Mouse (Mus musculus): ENCODE measurements at regions not wholly inside any gene's neighbourhood (a gene's known extent, or its start where the extent isn't known, plus 50 kb on each side); places are given as distances from the start of the nearest gene placed in this dataset.
"Not testable (repeated sequence)": the region's sequence is repeated elsewhere in the genome, so short reads cannot be mapped to it uniquely, and the experiment has no call there.

GRCm38 (mm10) chr5:76081379-76081778, 58.7 kb upstream of the Srd5a3 start:
- not testable (repeated sequence) for H3K36me3 ChIP-seq; H3K4me3 ChIP-seq; H3K27ac ChIP-seq (replicated peaks); H3K4me1 ChIP-seq; H3K27me3 ChIP-seq (replicated peaks); ATAC-seq (ENCODE audit: extremely low read depth, insufficient number of reproducible peaks, low FRiP score, low TSS enrichment); H3K9ac ChIP-seq; H3K4me2 ChIP-seq; H3K9me3 ChIP-seq
- 83% methylated on average over 2 of the region's 2 CpGs for WGBS

GRCm38 (mm10) chr5:76080429-76080828, 59.6 kb upstream of the Srd5a3 start:
- no peaks in the 10 kb centered on the region for H3K27me3 ChIP-seq (replicated peaks)
- no peak for ATAC-seq (ENCODE audit: extremely low read depth, insufficient number of reproducible peaks, low FRiP score, low TSS enrichment)
- peaks cover 9% of the 10 kb centered on the region for H3K4me1 ChIP-seq
- H3K4me2 ChIP-seq, result no peak overlapping the region
- H3K27ac ChIP-seq (replicated peaks), result 0 out of 2 replicates have a peak overlapping the region, but pooled peaks have one; percentile 1
- WGBS, result 81% methylated on average over 8 of the region's 8 CpGs
- H3K9me3 ChIP-seq, result no peaks in the 10 kb centered on the region
- no peaks in the 10 kb centered on the region for H3K36me3 ChIP-seq
- no peak overlapping the region for H3K9ac ChIP-seq
- H3K4me3 ChIP-seq, result no peak overlapping the region

- peak overlapping the region; percentile 84 for H3K27ac ChIP-seq (replicated peaks)
- no peak overlapping the region for H3K4me2 ChIP-seq
- no peak overlapping the region for H3K9ac ChIP-seq
- H3K27me3 ChIP-seq (replicated peaks), result no peaks in the 10 kb centered on the region
- no peak overlapping the region for H3K4me3 ChIP-seq
- ATAC-seq (ENCODE audit: extremely low read depth, insufficient number of reproducible peaks, low FRiP score, low TSS enrichment), result 0 out of 2 replicates have a peak, but pooled peaks have one; percentile 51
- H3K9me3 ChIP-seq, result no peaks in the 10 kb centered on the region
- 60% methylated on average over 11 of the region's 11 CpGs for WGBS
- H3K4me1 ChIP-seq, result peaks cover 9% of the 10 kb centered on the region
- no peaks in the 10 kb centered on the region for H3K36me3 ChIP-seq
Observed at GRCm38 (mm10) chr5:76079204-76080025, 60.7 kb upstream of the Srd5a3 start.

GRCm38 (mm10) chr5:76078485-76078884, 61.6 kb upstream of the Srd5a3 start:
- Histone ChIP-seq H3K27me3 (replicated peaks) (no peaks in the 10 kb centered on the region), H3K9ac (no peak overlapping the region), H3K4me1 (peaks cover 9% of the 10 kb centered on the region), H3K4me2 (no peak overlapping the region), H3K9me3 (no peaks in the 10 kb centered on the region), H3K36me3 (no peaks in the 10 kb centered on the region), H3K27ac (replicated peaks) (peak overlapping the region; percentile 84), H3K4me3 (no peak overlapping the region)
- 84% methylated on average over 1 of the region's 1 CpGs for WGBS
- no peak for ATAC-seq (ENCODE audit: extremely low read depth, insufficient number of reproducible peaks, low FRiP score, low TSS enrichment)

- no peak overlapping the region for H3K9ac ChIP-seq
- H3K9me3 ChIP-seq, result no peaks in the 10 kb centered on the region
- no peak overlapping the region for H3K27ac ChIP-seq (replicated peaks)
- no peaks in the 10 kb centered on the region for H3K27me3 ChIP-seq (replicated peaks)
- H3K36me3 ChIP-seq, result no peaks in the 10 kb centered on the region
- H3K4me2 ChIP-seq, result no peak overlapping the region
- H3K4me3 ChIP-seq, result no peak overlapping the region
- 72% methylated on average over 7 of the region's 7 CpGs for WGBS
- no peak for ATAC-seq (ENCODE audit: extremely low read depth, insufficient number of reproducible peaks, low FRiP score, low TSS enrichment)
- H3K4me1 ChIP-seq, result peaks cover 9% of the 10 kb centered on the region
Observed at GRCm38 (mm10) chr5:76076283-76076682, 63.8 kb upstream of the Srd5a3 start.

GRCm38 (mm10) chr5:76075401-76075800, 64.7 kb upstream of the Srd5a3 start:
- no peaks in the 10 kb centered on the region for H3K9me3 ChIP-seq
- H3K4me3 ChIP-seq, result no peak overlapping the region
- ATAC-seq (ENCODE audit: extremely low read depth, insufficient number of reproducible peaks, low FRiP score, low TSS enrichment), result no peak
- H3K27me3 ChIP-seq (replicated peaks), result no peaks in the 10 kb centered on the region
- H3K9ac ChIP-seq, result no peak overlapping the region
- 63% methylated on average over 8 of the region's 8 CpGs for WGBS
- H3K4me1 ChIP-seq, result peaks cover 9% of the 10 kb centered on the region
- H3K36me3 ChIP-seq, result no peaks in the 10 kb centered on the region
- H3K27ac ChIP-seq (replicated peaks), result no peak overlapping the region
- no peak overlapping the region for H3K4me2 ChIP-seq

GRCm38 (mm10) chr5:76067881-76068280, 72.2 kb upstream of the Srd5a3 start:
- WGBS, result 43% methylated on average over 3 of the region's 3 CpGs
- no peak overlapping the region for H3K9ac ChIP-seq
- no peak overlapping the region for H3K4me3 ChIP-seq
- H3K9me3 ChIP-seq, result no peaks in the 10 kb centered on the region
- ATAC-seq (ENCODE audit: extremely low read depth, insufficient number of reproducible peaks, low FRiP score, low TSS enrichment), result no peak
- peaks cover 49% of the 10 kb centered on the region for H3K4me1 ChIP-seq
- H3K4me2 ChIP-seq, result no peak overlapping the region
- no peak overlapping the region for H3K27ac ChIP-seq (replicated peaks)
- H3K27me3 ChIP-seq (replicated peaks), result no peaks in the 10 kb centered on the region
- H3K36me3 ChIP-seq, result no peaks in the 10 kb centered on the region

- no peaks in the 10 kb centered on the region for H3K27me3 ChIP-seq (replicated peaks)
- H3K9ac ChIP-seq, result no peak overlapping the region
- no peak for ATAC-seq (ENCODE audit: extremely low read depth, insufficient number of reproducible peaks, low FRiP score, low TSS enrichment)
- H3K36me3 ChIP-seq, result no peaks in the 10 kb centered on the region
- H3K4me1 ChIP-seq, result peaks cover 51% of the 10 kb centered on the region
- no peak overlapping the region for H3K27ac ChIP-seq (replicated peaks)
- 9% methylated on average over 10 of the region's 10 CpGs for WGBS
- H3K4me2 ChIP-seq, result peak overlapping the region; percentile 6
- H3K4me3 ChIP-seq, result no peak overlapping the region
- H3K9me3 ChIP-seq, result no peaks in the 10 kb centered on the region
Observed at GRCm38 (mm10) chr5:76067231-76067630, 72.8 kb upstream of the Srd5a3 start.

- H3K27me3 ChIP-seq (replicated peaks), result no peaks in the 10 kb centered on the region
- H3K36me3 ChIP-seq, result no peaks in the 10 kb centered on the region
- H3K9ac ChIP-seq, result no peak overlapping the region
- no peaks in the 10 kb centered on the region for H3K9me3 ChIP-seq
- WGBS, result 8% methylated on average over 4 of the region's 4 CpGs
- no peak overlapping the region for H3K27ac ChIP-seq (replicated peaks)
- H3K4me2 ChIP-seq, result no peak overlapping the region
- ATAC-seq (ENCODE audit: extremely low read depth, insufficient number of reproducible peaks, low FRiP score, low TSS enrichment), result no peak
- no peak overlapping the region for H3K4me3 ChIP-seq
- H3K4me1 ChIP-seq, result peaks cover 51% of the 10 kb centered on the region
Observed at GRCm38 (mm10) chr5:76065789-76066188, 74.3 kb upstream of the Srd5a3 start.

- Histone ChIP-seq H3K27me3 (replicated peaks) (no peaks in the 10 kb centered on the region), H3K36me3 (no peaks in the 10 kb centered on the region), H3K27ac (replicated peaks) (no peak overlapping the region), H3K9me3 (no peaks in the 10 kb centered on the region), H3K4me1 (peaks cover 51% of the 10 kb centered on the region), H3K4me2 (no peak overlapping the region), H3K9ac (no peak overlapping the region), H3K4me3 (no peak overlapping the region)
- WGBS, result 52% methylated on average over 6 of the region's 6 CpGs
- no peak for ATAC-seq (ENCODE audit: extremely low read depth, insufficient number of reproducible peaks, low FRiP score, low TSS enrichment)
Observed at GRCm38 (mm10) chr5:76065227-76065626, 74.8 kb upstream of the Srd5a3 start.

- Histone ChIP-seq H3K4me1 (peaks cover 51% of the 10 kb centered on the region), H3K9me3 (no peaks in the 10 kb centered on the region), H3K4me2 (no peak overlapping the region), H3K9ac (no peak overlapping the region), H3K36me3 (no peaks in the 10 kb centered on the region), H3K4me3 (no peak overlapping the region), H3K27ac (replicated peaks) (no peak overlapping the region), H3K27me3 (replicated peaks) (no peaks in the 10 kb centered on the region)
- no peak for ATAC-seq (ENCODE audit: extremely low read depth, insufficient number of reproducible peaks, low FRiP score, low TSS enrichment)
- 29% methylated on average over 5 of the region's 5 CpGs for WGBS
Observed at GRCm38 (mm10) chr5:76064686-76065085, 75.4 kb upstream of the Srd5a3 start.

- Histone ChIP-seq H3K27me3 (replicated peaks) (no peaks in the 10 kb centered on the region), H3K4me3 (no peak overlapping the region), H3K9me3 (no peaks in the 10 kb centered on the region), H3K4me2 (no peak overlapping the region), H3K27ac (replicated peaks) (no peak overlapping the region), H3K9ac (no peak overlapping the region), H3K36me3 (no peaks in the 10 kb centered on the region), H3K4me1 (peaks cover 51% of the 10 kb centered on the region)
- WGBS, result 28% methylated on average over 6 of the region's 6 CpGs
- no peak for ATAC-seq (ENCODE audit: extremely low read depth, insufficient number of reproducible peaks, low FRiP score, low TSS enrichment)
Observed at GRCm38 (mm10) chr5:76063473-76063872, 76.6 kb upstream of the Srd5a3 start.

Data from heart, embryonic 13.5 days (tissue).